Mouse (Mus musculus) embryonic fibroblast, embryonic 13.5 days (primary cell): ENCODE measurements around the gene Alg3. TPM values are rescaled to one million over a fixed set of nuclear protein-coding genes. Genes with fewer than 3 reads are reported as not detected.

Experiments used
- H3K27ac ChIP-seq: 2 replicates; pipeline ENCODE4 v1.5.1; 2012; ENCODE audit warnings: low read length, control low read depth, inconsistent platforms; ENCODE audit not compliant: insufficient read depth
- H3K4me1 ChIP-seq: 2 replicates; pipeline ENCODE4 v1.6.1; 2011; ENCODE audit warnings: low read length; ENCODE audit not compliant: control insufficient read depth, insufficient read depth
- H3K4me3 ChIP-seq: 2 replicates; pipeline ENCODE4 v1.5.1; 2011; ENCODE audit warnings: mild to moderate bottlenecking, control low read depth, low read length; ENCODE audit not compliant: insufficient read depth
- CTCF ChIP-seq: IDR thresholded peaks from 2 replicates; pipeline ENCODE4 v1.5.1; 2011; ENCODE audit warnings: mild to moderate bottlenecking, control low read depth, low read length, moderate library complexity, borderline replicate concordance; ENCODE audit not compliant: insufficient read depth
- POLR2A ChIP-seq: IDR thresholded peaks from 2 replicates; pipeline ENCODE4 v1.6.1; 2011; ENCODE audit warnings: low read depth, mild to moderate bottlenecking, control low read depth, low read length, moderate library complexity
- polyA plus RNA-seq: library from polyadenylated mRNA; stranded (reverse); fragments of >200 nt; gene quantifications from 2 replicates; pipeline ENCODE4 v1.2.4, GENCODE M21; 2011; ENCODE audit warnings: low read depth; ENCODE audit not compliant: missing spikeins, insufficient read length

The Alg3 gene
- polyA plus RNA-seq, 1 experiment, result 31.4 TPM

- peak within 1 kb of the TSS; percentile 21 for H3K4me3 ChIP-seq
- peaks cover 2% of the 10 kb centered on the region; the same call in 1 of the 2 replicates for H3K4me1 ChIP-seq
- H3K27ac ChIP-seq, result no peak within 1 kb of the TSS
- TF ChIP-seq CTCF (no peak), POLR2A (peak; percentile 68)
Measured at GRCm38 (mm10) chr16:20629731-20630634, 18.4 kb upstream of the Alg3 start, which contains the start of gene Ece2. Gene Ece2, plus strand, starts transcription at chr16:20629828.

- Histone ChIP-seq H3K4me1 (peaks cover 2% of the 10 kb centered on the region; the same call in 1 of the 2 replicates), H3K27ac (no peak overlapping the region), H3K4me3 (no peak overlapping the region)
- TF ChIP-seq POLR2A (no peak), CTCF (no peak)
Measured at GRCm38 (mm10) chr16:20628871-20629391, 17.4 kb upstream of the Alg3 start.

GRCm38 (mm10) chr16:20623211-20623610, 11.7 kb upstream of the Alg3 start:
- Histone ChIP-seq H3K27ac (no peak overlapping the region), H3K4me3 (no peak overlapping the region)
- TF ChIP-seq POLR2A, result no peak
- no peak for TF ChIP-seq CTCF

GRCm38 (mm10) chr16:20621991-20622685, 10.6 kb upstream of the Alg3 start:
- Histone ChIP-seq H3K27ac (peak overlapping the region; percentile 63), H3K4me3 (peak overlapping the region; percentile 60), H3K4me1 (0 out of 2 replicates have a peak, but pooled peaks cover 9% of the 10 kb centered on the region)
- TF ChIP-seq POLR2A (no peak; the same call in 1 of the 2 replicates), CTCF (no peak)

More at GRCm38 (mm10) chr16:20623211-20623610, 11.7 kb upstream of the Alg3 start:
- 0 out of 2 replicates have a peak, but pooled peaks cover 9% of the 10 kb centered on the region for H3K4me1 ChIP-seq

- peak within 1 kb of the TSS; percentile 60 for H3K4me3 ChIP-seq
- H3K4me1 ChIP-seq, result 0 out of 2 replicates have a peak, but pooled peaks cover 9% of the 10 kb centered on the region
- TF ChIP-seq POLR2A (peak; percentile 41), CTCF (no peak)
- peak within 1 kb of the TSS; percentile 63 for H3K27ac ChIP-seq
Measured at GRCm38 (mm10) chr16:20621191-20621990, 9.9 kb upstream of the Alg3 start, which contains the start of gene Camk2n2. Gene Camk2n2, minus strand, starts transcription at chr16:20621287.

GRCm38 (mm10) chr16:20620751-20621190, 9.2 kb upstream of the Alg3 start:
- TF ChIP-seq CTCF (no peak), POLR2A (no peak)
- Histone ChIP-seq H3K4me3 (peak overlapping the region; percentile 40), H3K4me1 (0 out of 2 replicates have a peak, but pooled peaks cover 9% of the 10 kb centered on the region), H3K27ac (0 out of 2 replicates have a peak overlapping the region, but pooled peaks have one; percentile 19)

GRCm38 (mm10) chr16:20620399-20620735, 8.8 kb upstream of the Alg3 start:
- Histone ChIP-seq H3K4me1 (0 out of 2 replicates have a peak, but pooled peaks cover 9% of the 10 kb centered on the region), H3K4me3 (peak overlapping the region; percentile 40), H3K27ac (no peak overlapping the region)
- TF ChIP-seq CTCF (no peak), POLR2A (no peak)

- TF ChIP-seq POLR2A (no peak), CTCF (no peak)
- Histone ChIP-seq H3K4me1 (0 out of 2 replicates have a peak, but pooled peaks cover 9% of the 10 kb centered on the region), H3K27ac (no peak overlapping the region), H3K4me3 (peak overlapping the region; percentile 40)
Measured at GRCm38 (mm10) chr16:20619541-20620398, 8.2 kb upstream of the Alg3 start.
